Mouse (Mus musculus): Measurements from ENCODE around the gene Thap4. TPM values are rescaled to one million over a fixed set of nuclear protein-coding genes. Genes with fewer than 3 reads are reported as not detected.

Thap4 gene
- total RNA-seq, 2 experiments from 2014 or later = 38.1 to 40.2 TPM

DNA sequence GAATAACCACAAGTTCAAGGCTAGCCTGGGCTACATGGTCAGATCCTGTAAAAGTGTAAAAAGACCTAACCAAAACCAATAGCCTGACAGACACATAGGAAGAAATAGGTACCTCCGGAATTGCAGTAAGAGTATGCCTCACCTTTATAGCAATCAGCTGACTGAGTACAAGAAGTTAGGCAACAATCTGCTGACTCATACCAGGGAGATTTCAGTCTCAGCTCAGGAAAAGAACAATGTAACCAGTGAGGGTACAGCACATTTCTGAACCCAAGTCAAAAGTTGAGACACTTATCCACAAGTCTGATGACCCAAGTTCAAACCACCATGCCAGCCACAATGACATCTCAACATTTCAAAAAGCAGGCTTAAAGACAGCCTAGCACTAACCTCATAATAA, 6.1 kb downstream of the Thap4 start:
- no peak for DNase-seq
- intact Hi-C loops (cut with DNase I) = no loop called here

DNA sequence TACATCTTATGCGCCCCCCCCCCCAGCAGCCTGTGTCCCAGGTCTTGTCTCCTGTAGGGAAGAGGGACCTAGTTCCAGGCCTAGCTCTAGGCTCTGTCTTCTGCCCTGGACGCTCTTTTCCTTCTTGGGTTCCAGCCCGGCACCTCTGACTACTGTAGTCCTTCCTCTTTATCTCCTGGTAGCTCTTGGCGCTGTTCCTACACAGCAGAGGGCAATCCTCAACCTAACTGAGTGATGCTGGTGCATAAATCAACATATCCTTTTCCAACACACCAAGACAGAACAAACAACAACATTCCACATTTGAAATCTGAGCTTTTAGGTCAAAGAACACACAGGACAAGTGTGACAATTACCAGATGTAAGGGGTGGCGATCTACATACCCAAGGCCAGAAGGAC, 8.5 kb downstream of the Thap4 start:
- intact Hi-C loops (cut with DNase I) = no loop called here
- DNase-seq = no peak

DNA sequence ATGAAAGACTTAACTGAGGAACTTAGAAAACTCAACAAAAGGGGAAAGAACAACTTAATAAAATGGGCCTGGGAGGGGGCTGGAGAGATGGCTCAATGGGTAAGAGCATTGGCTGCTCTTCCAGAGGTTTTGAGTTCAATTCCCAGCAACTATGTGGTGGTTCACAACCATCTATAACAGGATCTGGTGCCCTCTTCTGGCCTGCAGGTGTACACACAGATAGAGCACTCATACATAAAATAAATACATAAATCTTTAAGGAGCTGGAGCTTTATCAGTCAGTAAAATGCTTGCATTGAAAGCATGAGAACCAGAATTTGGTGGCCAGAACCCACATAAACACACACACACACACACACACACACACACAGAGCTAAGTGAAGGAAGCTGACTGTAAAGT, 11.8 kb downstream of the Thap4 start:
- DNase-seq = no peak

DNA sequence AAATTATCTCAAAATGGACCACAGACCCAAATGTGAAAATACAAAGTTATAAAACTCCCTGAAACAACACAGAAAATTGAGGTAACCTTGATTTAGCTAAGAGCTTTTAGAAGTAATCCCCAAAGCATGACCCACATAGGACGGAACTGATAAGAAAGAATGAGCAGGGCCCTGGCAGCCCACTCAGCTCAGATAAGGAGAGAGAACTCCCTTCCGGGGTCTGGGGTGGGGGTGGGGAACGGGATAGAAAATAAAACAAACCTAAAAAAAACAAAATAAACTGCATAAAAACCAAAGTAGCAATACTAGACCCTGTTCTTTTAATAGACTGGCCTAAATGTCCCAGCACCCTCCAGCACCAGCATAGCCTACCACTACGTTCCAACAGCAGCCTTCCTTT, 12.7 kb downstream of the Thap4 start:
- intact Hi-C loops (cut with DNase I) = no loop called here
- DNase-seq = no peak

More for the DNA sequence above, 11.8 kb downstream of the Thap4 start:
- intact Hi-C loops (cut with DNase I) = no loop called here

DNA sequence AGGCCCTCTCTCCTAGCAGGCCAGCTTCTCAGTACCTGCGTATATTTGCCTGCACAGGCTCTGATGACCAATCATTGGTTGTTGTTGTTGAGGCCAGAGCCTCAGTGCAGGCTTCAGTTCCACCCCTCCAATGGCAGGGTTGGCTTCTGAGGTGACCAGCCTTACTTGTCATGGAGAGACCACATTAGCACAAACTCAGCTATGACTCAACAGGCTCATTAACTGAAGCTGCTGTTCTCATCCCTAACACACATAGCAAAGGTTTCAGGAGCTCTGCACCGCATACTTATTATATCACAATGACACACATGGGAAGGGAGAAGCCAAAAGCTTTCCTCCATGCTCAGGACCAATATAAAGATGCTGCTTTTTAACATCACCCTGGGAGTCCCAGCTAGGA, 14.0 kb downstream of the Thap4 start:
- intact Hi-C loops (cut with DNase I) = no loop called here
- DNase-seq = no peak

DNA sequence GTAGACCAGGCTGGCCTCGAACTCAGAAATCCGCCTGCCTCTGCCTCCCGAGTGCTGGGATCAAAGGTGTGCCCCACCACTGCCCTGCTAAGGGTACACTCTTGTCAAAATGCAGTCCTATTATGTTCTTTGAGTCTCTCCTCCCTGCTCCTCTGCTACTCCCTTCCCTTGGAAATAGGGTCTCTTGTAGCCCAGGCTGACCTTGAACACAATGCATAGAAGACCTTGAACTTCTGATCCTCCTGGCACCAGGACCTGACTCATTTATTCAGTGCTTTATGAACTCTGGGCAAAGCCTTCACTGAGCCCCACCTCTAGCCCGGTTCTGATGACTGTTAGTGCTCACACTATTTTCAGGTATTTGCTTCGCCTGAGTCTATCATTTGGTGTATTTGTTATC, 17.0 kb downstream of the Thap4 start:
- intact Hi-C loops (cut with DNase I) = no loop called here
- DNase-seq = no peak

DNA sequence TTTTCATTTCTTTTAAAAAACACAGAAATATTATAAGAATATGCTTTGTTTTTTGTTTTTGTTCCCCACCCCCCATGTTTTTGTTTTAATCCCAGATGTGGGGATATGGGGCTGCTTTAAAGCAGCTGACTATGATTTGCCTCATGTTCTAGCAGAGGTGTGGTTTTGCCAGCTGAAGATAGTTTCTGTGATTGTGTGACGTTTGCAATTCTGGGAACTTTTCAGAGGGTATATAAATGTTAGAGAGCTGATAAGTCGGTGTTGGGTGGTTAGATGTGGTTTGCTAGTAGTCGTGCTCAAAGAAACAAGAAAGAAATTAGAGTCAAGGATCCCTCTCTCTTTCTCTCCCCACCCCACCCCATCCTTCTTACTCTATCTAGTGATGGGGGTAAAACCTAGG, 18.8 kb downstream of the Thap4 start:
- DNase-seq = no peak
- intact Hi-C loops (cut with DNase I) = no loop called here

DNA sequence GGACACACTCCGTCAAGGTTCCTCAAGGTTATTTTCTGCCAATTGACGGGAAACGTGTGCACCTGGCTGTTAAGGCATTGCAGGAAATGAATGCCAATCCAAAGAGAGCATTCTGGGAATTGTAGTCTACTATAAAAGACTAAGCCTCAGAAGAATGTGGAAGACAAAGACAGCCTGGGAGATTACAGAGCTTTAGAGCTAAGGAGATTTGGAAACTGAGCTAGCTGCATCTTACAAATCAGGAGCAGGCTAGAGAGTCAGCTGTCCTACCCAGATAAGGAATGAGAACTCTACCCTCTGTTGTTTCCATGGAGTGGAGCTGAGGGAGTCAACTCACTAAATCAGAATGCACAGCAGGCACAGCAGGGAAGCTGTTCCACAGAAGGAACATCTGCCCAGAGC, 22.8 kb downstream of the Thap4 start:
- DNase-seq = no peak
- intact Hi-C loops (cut with DNase I) = no loop called here

DNA sequence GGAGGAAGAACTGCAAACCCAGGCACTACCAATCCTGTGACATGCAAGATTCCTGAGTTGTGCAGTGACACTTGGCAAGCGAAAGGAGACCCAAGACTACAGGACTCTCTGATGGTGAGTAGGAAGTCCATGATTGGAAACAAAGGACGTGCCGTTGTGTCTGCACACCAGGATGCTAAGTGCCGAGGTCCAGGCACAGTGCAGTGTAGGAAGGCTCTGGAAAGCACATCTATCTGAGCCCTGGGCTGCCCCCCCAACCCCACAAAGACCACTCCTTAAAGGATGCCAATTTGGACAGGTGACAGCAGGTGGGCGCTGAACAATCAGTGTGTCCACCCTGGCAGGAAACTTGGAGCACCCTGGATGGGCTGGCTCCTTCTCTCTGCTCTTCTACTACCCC, 23.6 kb downstream of the Thap4 start:
- DNase-seq = no peak
- intact Hi-C loops (cut with DNase I) = no loop called here

DNA sequence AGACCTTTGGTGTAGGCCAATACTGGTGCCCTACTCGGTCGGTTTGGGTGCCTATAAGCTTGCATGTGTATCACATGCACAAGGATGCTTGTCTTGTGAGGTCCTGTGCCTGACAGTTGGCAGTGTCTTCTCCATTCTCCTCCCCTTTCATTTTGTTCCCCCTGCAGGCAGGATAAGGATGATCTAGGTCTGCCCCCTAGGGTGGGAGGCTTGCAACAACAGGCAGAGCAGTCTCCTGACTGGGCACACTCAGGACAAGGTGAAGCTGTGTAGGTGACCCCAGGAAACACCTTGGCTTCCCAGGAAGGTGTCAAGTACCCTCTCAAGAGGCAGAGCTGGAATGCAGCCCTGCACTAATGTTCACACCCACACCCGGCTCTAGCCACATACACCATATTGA, 27.7 kb downstream of the Thap4 start:
- DNase-seq = peak; percentile 60
- intact Hi-C loops (cut with DNase I) = no loop called here

DNA sequence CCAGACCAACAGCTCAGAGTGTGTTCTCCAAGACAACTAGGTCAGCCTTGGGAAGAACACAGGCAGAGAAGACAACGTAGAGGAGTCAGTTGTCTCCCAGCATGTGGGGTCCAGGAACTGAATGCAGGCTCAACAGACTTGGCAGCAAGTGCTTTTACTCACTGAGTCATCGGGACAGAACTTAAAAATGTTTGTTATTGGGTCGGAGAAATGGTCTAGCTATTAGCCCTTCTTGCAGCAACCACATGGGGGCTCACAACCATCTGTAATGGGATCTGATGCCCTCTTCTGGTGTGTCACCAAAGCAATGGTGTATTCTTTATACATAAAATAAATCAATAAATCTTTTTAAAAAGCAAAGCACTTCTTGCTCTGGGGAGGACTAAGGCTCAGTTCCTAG, 28.5 kb downstream of the Thap4 start:
- intact Hi-C loops (cut with DNase I) = no loop called here
- no peak for DNase-seq

DNA sequence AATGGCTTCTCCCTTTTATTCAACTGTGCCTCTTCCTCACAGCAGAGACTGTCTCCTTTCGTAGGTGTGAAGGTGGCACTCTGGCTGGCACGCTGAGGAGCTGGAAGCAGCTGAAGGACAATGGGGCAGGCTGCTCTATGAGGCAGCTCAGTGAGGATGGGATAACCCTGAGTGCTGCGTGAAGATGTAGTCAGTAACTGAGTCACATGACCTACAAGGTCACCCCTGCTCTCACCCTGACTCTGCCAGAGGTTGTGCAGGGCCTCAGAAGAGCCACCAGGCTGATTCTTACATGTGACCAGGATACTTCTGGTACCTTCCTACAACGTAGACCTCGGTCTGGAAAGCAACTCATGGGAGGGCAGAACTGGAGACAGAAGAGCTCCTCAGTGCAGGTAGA, 29.0 kb downstream of the Thap4 start:
- intact Hi-C loops (cut with DNase I) = no loop called here
- no peak for DNase-seq

DNA sequence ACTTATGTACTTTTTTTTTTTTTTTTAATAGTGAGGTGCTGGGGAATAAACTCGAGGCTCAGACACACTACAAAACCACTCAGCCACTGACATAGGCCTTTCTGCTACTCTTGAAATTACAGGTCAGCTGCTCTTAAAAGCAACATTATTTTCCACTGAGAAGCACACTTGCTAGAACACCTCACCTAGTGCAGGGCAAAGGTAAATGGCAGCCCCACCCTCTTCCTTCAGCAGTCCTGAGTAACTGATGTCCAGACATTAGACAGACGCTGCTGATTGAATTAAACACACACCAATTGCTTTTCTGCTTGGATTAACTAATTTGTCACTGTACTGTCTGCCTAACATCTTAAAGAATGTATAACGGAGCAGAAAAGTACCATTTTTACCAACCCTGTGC, 30.0 kb downstream of the Thap4 start:
- intact Hi-C loops (cut with DNase I) = no loop called here

DNA sequence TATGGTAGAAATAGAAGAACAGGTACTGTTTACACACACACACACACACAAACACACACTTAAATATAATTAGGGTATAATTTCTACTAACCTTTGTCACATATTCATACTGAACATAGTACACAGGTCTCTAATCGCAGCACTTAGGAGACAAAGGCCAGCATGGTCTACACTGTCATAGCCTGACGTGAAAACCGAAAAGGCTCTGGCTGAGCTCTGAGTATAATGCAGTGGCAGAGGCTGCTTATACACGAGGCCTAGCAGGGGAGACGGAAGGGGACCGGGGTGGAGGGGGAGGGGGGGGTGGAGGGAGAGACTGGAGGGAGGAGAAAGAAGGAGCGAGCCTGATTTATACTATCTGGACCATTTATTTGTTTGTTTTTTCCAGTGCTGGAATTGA, 33.1 kb downstream of the Thap4 start:
- DNase-seq = no peak
- intact Hi-C loops (cut with DNase I) = no loop called here

More for the DNA sequence above, 30.0 kb downstream of the Thap4 start:
- DNase-seq = no peak

DNA sequence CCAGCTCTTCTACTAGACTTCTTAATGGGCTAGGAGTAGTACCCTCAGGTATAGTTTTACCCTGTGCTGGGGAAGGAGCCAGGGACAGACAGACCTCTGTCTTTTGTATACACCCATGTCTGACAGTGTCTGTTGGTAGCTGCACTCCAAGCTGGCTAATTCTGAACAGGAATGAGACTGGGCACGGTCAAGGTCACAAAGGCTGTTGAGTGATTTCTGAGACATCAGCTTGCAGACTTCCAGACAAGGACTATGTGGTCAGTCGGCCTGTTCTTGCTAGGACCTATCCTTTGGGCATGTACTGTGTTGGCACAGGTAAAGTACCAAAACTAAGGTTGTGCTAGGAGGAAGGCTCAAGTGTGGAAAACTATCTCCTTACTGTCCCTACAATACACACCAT, 38.5 kb downstream of the Thap4 start:
- intact Hi-C loops (cut with DNase I) = no loop called here
- no peak for DNase-seq

DNA sequence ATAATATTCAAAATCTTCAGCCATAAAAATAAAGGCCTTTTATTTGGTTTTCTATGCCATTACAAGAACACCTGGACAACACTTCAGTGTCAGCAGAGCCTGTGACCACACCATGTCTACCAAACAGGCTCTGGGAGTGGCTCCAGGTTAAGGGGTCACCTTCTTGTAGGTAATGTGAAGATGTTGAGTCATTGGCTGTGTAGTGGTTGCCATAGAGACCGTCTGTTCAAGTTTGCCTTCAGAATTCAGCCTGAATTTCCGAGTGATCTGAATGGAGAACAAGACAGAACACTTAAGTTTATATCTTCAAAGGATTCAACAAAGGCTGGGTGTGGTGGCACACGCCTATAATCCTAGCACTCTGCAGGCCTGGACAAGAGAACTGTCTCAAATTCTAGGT, 49.3 kb downstream of the Thap4 start:
- intact Hi-C loops (cut with DNase I) = no loop called here
- DNase-seq = no peak

DNA sequence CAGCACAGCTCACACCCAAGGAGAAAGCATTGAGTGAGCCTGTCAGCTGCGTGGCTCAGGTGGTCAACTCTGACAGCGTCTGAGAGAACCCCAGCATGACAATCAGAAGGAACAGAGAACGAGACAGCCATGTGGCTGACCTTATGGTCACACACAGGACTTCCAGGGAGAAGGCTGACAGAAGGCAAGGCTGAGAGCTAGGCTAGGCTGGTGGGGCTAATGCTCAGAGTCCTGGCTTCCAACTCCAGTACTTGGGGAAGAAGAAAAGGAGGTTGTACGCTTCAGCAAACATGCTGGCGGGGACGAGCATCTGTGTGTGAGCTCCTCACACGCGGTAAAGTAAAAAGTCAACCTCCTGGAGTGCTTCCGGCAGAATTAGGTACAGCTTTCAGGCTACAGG, 50.3 kb downstream of the Thap4 start:
- peak; percentile 42 for DNase-seq
- intact Hi-C loops (cut with DNase I) = no loop called here

DNA sequence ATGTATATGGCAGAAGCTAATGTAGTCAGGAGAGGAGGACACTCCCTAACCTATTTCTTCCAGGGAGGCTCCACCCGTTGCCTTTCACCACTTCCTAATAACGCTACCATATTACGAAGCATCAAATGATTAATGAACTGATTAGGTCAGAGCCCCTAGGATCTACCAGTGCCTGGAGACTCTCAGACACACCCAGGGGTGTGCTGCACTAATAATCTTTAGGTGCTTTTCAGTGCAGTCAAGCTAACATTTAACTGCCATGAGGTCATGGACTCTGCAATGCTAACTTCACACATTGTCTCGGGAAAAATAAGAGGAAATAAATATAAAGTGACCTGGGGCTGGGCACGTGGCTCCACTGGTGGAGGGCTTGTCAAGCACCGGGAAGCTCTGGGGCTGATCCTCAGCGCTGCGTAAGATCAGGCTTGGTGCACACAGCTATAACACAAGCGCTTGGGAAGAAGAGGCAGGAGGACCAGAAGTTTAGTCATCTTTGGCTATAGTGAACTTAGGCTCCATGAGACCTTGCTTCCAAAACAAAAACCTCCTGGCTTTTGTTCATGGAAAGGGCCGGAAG, 51.1 kb downstream of the Thap4 start:
- DNase-seq = no peak
- intact Hi-C loops (cut with DNase I) = no loop called here

DNA sequence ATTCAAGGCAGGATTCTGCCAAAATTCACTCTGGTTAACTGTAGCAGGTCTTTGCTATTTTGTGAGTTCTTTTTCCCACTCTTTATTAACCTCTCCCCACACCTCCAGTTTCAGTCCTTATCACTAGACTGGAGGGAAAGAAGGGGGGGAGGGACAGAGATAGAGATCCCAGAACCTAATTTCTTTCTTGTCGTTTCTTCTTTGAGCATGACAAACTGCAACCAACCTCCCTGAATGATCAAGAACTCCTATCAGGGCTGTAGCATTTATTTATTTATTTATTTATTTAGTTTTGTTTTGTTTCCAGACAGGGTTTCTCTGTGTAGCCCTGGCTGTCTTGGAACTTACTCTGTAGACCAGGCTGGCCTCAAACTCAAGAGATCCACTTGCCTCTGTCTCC, 52.6 kb downstream of the Thap4 start:
- DNase-seq = no peak
- intact Hi-C loops (cut with DNase I) = no loop called here

DNA sequence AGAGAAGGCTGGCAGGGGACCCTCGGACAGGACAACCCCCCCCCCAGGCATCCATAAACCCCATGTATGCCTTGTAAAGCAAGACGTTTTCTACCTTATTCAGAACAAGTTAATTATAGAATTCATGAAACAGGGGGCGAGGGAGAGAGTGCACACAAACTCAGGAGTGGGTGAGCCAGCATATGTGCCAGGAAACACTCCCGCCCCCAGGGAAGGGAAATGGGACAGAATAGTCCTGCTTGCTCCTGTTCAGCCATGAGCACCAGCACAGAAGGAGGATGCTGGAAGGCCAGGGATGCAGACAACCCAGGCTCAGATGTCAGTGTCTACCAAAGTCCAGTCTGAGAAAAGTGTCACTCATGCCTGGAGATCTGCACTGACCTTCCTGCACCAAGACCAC, 55.5 kb downstream of the Thap4 start:
- intact Hi-C loops (cut with DNase I) = no loop called here

DNA sequence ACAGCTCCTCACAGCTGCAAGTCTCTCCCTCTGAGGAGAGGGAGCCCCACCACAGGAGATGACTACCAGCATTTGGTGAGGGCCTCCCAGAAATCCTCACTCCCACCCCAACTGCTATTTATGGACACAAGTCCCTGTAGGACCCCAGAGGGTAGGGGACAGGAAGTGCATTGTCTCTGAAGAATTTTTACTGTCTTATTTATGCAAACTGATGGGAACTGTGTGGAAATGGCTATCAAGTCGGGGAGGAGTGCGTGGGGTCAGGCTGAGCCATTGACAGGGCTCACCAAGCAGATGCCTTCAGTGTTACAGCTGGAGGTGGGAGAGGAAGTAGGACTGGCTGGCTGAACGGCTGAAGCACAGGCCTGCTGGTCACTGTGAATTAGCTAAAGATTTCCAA, 57.3 kb downstream of the Thap4 start:
- intact Hi-C loops (cut with DNase I) = no loop called here
- DNase-seq = no peak

More for the DNA sequence above, 55.5 kb downstream of the Thap4 start:
- no peak for DNase-seq

DNA sequence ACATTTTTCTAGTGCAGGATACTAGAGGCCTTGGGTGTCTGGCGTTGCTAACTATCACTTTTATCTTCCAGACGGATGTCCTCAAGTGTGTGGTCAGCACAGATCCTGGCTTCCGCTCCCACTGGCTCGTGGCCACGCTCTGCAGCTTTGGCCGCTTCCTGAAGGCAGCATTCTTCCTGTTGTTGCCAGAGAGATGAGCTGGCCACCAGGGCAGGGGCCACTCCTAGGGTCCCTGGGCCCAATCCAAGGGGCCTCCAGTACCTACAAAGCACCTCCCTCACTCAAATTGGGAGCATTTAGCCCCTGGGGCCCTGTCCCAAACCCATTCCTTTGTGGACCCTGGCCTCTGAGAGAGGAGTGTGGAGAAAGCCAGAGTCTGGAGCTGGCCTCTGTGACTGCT, 59.7 kb downstream of the Thap4 start:
- intact Hi-C loops (cut with DNase I) = no loop called here
- no peak for DNase-seq

DNA sequence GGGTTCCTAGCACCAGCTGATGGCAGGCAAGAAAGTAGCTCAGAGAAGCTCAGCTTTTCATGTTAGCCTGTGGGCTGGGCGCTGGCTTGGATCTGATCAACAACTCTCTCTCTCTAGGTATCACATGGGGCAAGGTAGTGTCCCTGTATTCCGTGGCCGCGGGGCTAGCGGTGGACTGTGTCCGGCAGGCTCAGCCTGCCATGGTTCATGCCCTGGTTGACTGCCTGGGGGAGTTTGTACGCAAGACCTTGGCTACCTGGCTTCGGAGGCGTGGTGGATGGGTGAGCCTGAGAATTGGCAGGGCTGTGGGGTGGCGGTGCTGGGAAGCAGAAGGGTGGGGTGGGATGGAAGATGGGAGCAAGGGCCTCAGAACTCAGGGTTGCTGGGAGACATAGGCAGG, 60.7 kb downstream of the Thap4 start:
- intact Hi-C loops (cut with DNase I) = no loop called here
- no peak for DNase-seq

DNA sequence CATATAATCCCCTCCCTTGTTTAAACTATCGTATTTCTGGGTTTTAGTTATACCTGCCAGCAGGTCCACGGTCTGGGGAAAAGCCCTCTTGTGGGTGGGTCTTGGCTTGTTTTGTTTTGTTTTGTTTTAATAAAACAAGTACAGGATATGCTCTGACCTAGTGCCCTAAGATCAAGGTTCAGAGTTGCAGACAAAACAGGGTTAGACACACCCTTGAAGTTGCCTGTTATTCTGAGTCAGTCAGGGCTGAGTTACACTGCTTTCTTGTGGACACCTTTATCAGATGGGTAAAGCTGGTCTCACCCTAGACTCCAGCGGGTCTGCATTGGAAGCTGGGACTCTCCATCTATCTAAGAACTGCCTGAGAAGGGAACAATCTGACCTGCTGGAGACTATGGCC, 61.2 kb downstream of the Thap4 start:
- intact Hi-C loops (cut with DNase I) = no loop called here
- no peak for DNase-seq
